Mouse (Mus musculus): Measurements from ENCODE around the gene Med14.

GRCm38 (mm10) chrX:12760501-12760900 lies 1.4 kb downstream of the Med14 start:
- no peak for TF ChIP-seq POLR2A (IDR thresholded peaks at IDR 0.05; ENCODE audit: low read depth, low read length)
- no peak for TF ChIP-seq CTCF (IDR thresholded peaks at IDR 0.05; ENCODE audit: extremely low read depth, insufficient read length, insufficient replicate concordance, low read depth, low read length)
